Mouse (Mus musculus) stomach, postnatal 0 days (tissue): ENCODE data around the gene Tcaim. TPM values are rescaled to one million over a fixed set of nuclear protein-coding genes. Genes with fewer than 3 reads are reported as not detected.

Experiments
- ATAC-seq: fragments of 200-750 bp; cut with Nextera tagmentation; 2 replicates; pipeline ENCODE4 v1.8.0; 2017; ENCODE audit not compliant: low FRiP score, low TSS enrichment
- DNase-seq: peaks from one replicate; pipeline ENCODE4 v3.0.0-alpha.2; 2016; ENCODE audit warnings: low spot score
- H3K27ac ChIP-seq: fragments of 300-500 bp; sonication (generic); replicated peaks from 2 replicates; pipeline ENCODE4 v1.5.1; 2014; ENCODE audit warnings: mild to moderate bottlenecking, control low read depth
- H3K27me3 ChIP-seq: fragments of 300-500 bp; sonication (generic); 2 replicates; pipeline ENCODE4 v1.6.1; 2014; ENCODE audit warnings: low read length; ENCODE audit not compliant: control insufficient read depth, insufficient read depth
- H3K36me3 ChIP-seq: fragments of 300-500 bp; sonication (generic); 2 replicates; pipeline ENCODE4 v1.6.1; 2014; ENCODE audit warnings: low read length, mixed read lengths; ENCODE audit not compliant: control insufficient read depth, insufficient read depth
- H3K4me1 ChIP-seq: fragments of 300-500 bp; sonication (generic); replicated peaks from 2 replicates; pipeline ENCODE4 v1.6.1; 2014; ENCODE audit warnings: antibody characterized with exemption; ENCODE audit not compliant: control insufficient read depth, insufficient read depth
- H3K4me2 ChIP-seq: fragments of 300-500 bp; sonication (generic); replicated peaks from 2 replicates; pipeline ENCODE4 v1.6.1; 2014; ENCODE audit warnings: low read depth, mild to moderate bottlenecking, control low read depth, moderate library complexity
- H3K4me3 ChIP-seq: fragments of 300-500 bp; sonication (generic); 2 replicates; pipeline ENCODE4 v1.5.1; 2014; ENCODE audit warnings: low read depth, low read length, control low read depth
- H3K9ac ChIP-seq: fragments of 300-500 bp; sonication (generic); 2 replicates; pipeline ENCODE4 v1.6.1; 2014; ENCODE audit warnings: mild to moderate bottlenecking, low read length, control low read depth, mixed read lengths
- H3K9me3 ChIP-seq: fragments of 300-500 bp; sonication (generic); 2 replicates; pipeline ENCODE4 v1.6.1; 2016; ENCODE audit warnings: low read length; ENCODE audit not compliant: control insufficient read depth
- CTCF ChIP-seq: IDR thresholded peaks from 2 replicates; pipeline ENCODE4 v1.5.1; 2016; ENCODE audit warnings: antibody characterized with exemption, low read depth, mild to moderate bottlenecking, moderate library complexity
- EP300 ChIP-seq: optimal IDR thresholded peaks from 2 replicates; pipeline ENCODE3; 2016; ENCODE audit warnings: antibody characterized with exemption
- WGBS: fragments of 180-500 bp; shearing (Covaris S2); extraction: QIAGEN DNeasy Blood & Tissue Kit; methylation state at CpG from one replicate; pipeline ENCODE4 v1.1.7; 2014; 5-methylcytosine and 5-hydroxymethylcytosine counted together
- polyA plus RNA-seq: library from polyadenylated mRNA; unstranded; fragments of >200 nt; fragmentation: Nextera tagmentation; extraction: Ambion mirVana; gene quantifications from 2 replicates; pipeline ENCODE4 v1.2.1, GENCODE M21; 2015

The Tcaim gene
- polyA plus RNA-seq, 1 experiment from 2014 or later, result 2.8 TPM

- H3K36me3 ChIP-seq, result no peaks in the 10 kb centered on the region; the same call in 1 of the 2 replicates
- H3K27me3 ChIP-seq, result no peaks in the 10 kb centered on the region
- H3K9me3 ChIP-seq, result no peaks in the 10 kb centered on the region
- no peak overlapping the region for H3K4me2 ChIP-seq
- no peak overlapping the region for H3K27ac ChIP-seq
- TF ChIP-seq CTCF, result no peak
- no peak for TF ChIP-seq EP300
- H3K9ac ChIP-seq, result no peak overlapping the region
- DNase-seq, result no peak
- WGBS, result 97% methylated on average over 2 of the region's 2 CpGs
- H3K4me3 ChIP-seq, result no peak overlapping the region
- no peak for ATAC-seq
- H3K4me1 ChIP-seq, result no peaks in the 10 kb centered on the region
Observed at GRCm38 (mm10) chr9:122807186-122807585, 1.8 kb downstream of the Tcaim start.

- H3K27ac ChIP-seq, result no peak overlapping the region
- no peak overlapping the region for H3K4me3 ChIP-seq
- H3K9ac ChIP-seq, result no peak overlapping the region
- H3K27me3 ChIP-seq, result no peaks in the 10 kb centered on the region
- WGBS, result 82% methylated on average over 3 of the region's 3 CpGs
- TF ChIP-seq CTCF (no peak), EP300 (no peak)
- DNase-seq (no peak), ATAC-seq (no peak)
- no peak overlapping the region for H3K4me2 ChIP-seq
- H3K4me1 ChIP-seq, result no peaks in the 10 kb centered on the region
- no peaks in the 10 kb centered on the region for H3K9me3 ChIP-seq
- no peaks in the 10 kb centered on the region; the same call in 1 of the 2 replicates for H3K36me3 ChIP-seq
Observed at GRCm38 (mm10) chr9:122810212-122810611, 4.9 kb downstream of the Tcaim start.

DNA sequence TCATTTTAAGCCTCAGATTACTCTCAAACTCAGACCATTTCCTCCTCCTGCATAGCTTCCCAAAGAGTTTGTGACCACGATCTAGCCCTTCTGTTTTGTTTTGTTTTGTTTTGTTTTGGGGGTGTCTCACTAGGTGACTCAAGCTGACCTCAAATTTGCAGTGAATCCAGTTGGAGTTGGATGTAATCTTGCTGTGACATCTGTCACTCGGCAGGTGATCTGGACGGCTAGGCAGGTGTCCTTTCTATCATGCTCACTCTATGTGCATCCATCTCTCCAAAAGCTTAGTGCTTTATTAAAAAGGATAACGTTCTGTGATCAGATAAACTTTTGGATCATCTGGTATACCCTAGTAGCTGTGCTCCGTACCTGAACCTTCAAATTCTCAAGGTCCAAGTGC, 7.0 kb downstream of the Tcaim start:
- TF ChIP-seq CTCF (no peak), EP300 (no peak)
- 81% methylated on average over 5 of the region's 5 CpGs for WGBS

GRCm38 (mm10) chr9:122814775-122815174, 9.4 kb downstream of the Tcaim start:
- Histone ChIP-seq H3K9me3 (no peaks in the 10 kb centered on the region), H3K4me2 (no peak overlapping the region), H3K4me3 (no peak overlapping the region), H3K27me3 (no peaks in the 10 kb centered on the region), H3K9ac (no peak overlapping the region), H3K36me3 (no peaks in the 10 kb centered on the region), H3K4me1 (no peaks in the 10 kb centered on the region), H3K27ac (no peak overlapping the region)
- no peak for TF ChIP-seq CTCF
- no peak for TF ChIP-seq EP300
- ATAC-seq (no peak), DNase-seq (no peak)
- WGBS, result 96% methylated on average over 2 of the region's 2 CpGs

More for the DNA sequence above, 7.0 kb downstream of the Tcaim start:
- H3K9ac ChIP-seq, result no peak overlapping the region
- no peaks in the 10 kb centered on the region for H3K27me3 ChIP-seq
- DNase-seq, result no peak
- ATAC-seq, result no peak
- H3K36me3 ChIP-seq, result no peaks in the 10 kb centered on the region; the same call in 1 of the 2 replicates
- H3K27ac ChIP-seq, result no peak overlapping the region
- H3K4me3 ChIP-seq, result no peak overlapping the region
- H3K4me2 ChIP-seq, result no peak overlapping the region
- H3K4me1 ChIP-seq, result no peaks in the 10 kb centered on the region
- H3K9me3 ChIP-seq, result no peaks in the 10 kb centered on the region

GRCm38 (mm10) chr9:122815239-122815851, 10.0 kb downstream of the Tcaim start:
- H3K27me3 ChIP-seq, result no peaks in the 10 kb centered on the region
- ATAC-seq (no peak), DNase-seq (no peak)
- H3K4me2 ChIP-seq, result no peak overlapping the region
- H3K4me1 ChIP-seq, result no peaks in the 10 kb centered on the region
- no peaks in the 10 kb centered on the region for H3K9me3 ChIP-seq
- H3K27ac ChIP-seq, result no peak overlapping the region
- H3K9ac ChIP-seq, result no peak overlapping the region
- H3K4me3 ChIP-seq, result no peak overlapping the region
- WGBS, result 64% methylated on average over 4 of the region's 4 CpGs
- H3K36me3 ChIP-seq, result no peaks in the 10 kb centered on the region
- TF ChIP-seq EP300, result no peak

GRCm38 (mm10) chr9:122823374-122824017, 18.2 kb downstream of the Tcaim start:
- Histone ChIP-seq H3K9me3 (no peaks in the 10 kb centered on the region), H3K36me3 (no peaks in the 10 kb centered on the region), H3K4me1 (no peaks in the 10 kb centered on the region), H3K4me2 (no peak overlapping the region), H3K4me3 (no peak overlapping the region), H3K27ac (no peak overlapping the region), H3K27me3 (no peaks in the 10 kb centered on the region), H3K9ac (no peak overlapping the region)
- peak; percentile 56 for DNase-seq
- 62% methylated on average over 5 of the region's 5 CpGs for WGBS
- TF ChIP-seq EP300 (no peak), CTCF (no peak)
- ATAC-seq, result peak; percentile 69; the same call in 1 of the 2 replicates
